Mouse (Mus musculus) bone marrow, adult 2 months (tissue): ENCODE measurements around the gene Pde6c.

Experiments
- CTCF ChIP-seq: fragments of 200-500 bp; IDR thresholded peaks from 2 replicates; pipeline ENCODE4 v1.5.1; 2011; ENCODE audit warnings: low read length, control low read depth; ENCODE audit not compliant: control insufficient read depth, insufficient read depth
- POLR2A ChIP-seq: fragments of 200-500 bp; IDR thresholded peaks from 2 replicates; pipeline ENCODE4 v1.6.1; 2011; ENCODE audit warnings: low read depth, mild to moderate bottlenecking, control low read depth, low read length, borderline replicate concordance; ENCODE audit not compliant: control insufficient read depth

DNA sequence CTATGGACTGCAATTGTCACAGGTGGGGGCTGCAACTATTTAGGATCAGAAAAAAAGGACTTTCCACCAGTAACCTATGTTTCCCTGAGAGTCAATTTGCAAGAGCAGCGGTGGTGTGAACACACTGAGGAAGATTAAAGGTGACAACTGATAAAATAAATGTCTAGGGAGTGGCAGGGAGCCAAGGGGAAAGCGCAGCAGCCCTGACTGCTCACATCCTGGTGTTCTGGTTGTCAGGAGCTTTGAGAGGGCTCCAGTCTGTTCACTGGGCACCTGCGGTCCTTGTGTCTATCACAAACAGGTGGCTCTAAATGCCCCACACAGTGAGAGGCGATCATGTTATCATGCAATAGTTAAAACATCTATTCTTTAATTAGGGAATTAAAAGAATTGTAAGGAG lies 20.0 kb upstream of the Pde6c start:
- no peak for TF ChIP-seq CTCF
- TF ChIP-seq POLR2A, result no peak
